Mouse (Mus musculus) inflammation-experienced regulatory T-cells, adult 6 months (primary cell): ENCODE data around the gene Bcl2l1. TPM values are rescaled to one million over a fixed set of nuclear protein-coding genes. Genes with fewer than 3 reads are reported as not detected.
A peak's percentile ranks its signal among the peaks of the same experiment; 100 is the strongest.

Experiments used
- ATAC-seq: one replicate; pipeline ENCODE4 v1.8.0; 2017
- polyA plus RNA-seq, 3 experiments: library from polyadenylated mRNA; unstranded; fragments of 100-300 nt; shearing (Covaris generic); gene quantifications; one replicate each; pipeline ENCODE4 v1.2.1; 2017

The Bcl2l1 gene
- polyA plus RNA-seq, 3 experiments from 2014 or later: 36.5 to 64.5 (median 41.8) TPM

GRCm38 (mm10) chr2:152823770-152824169, 7.8 kb downstream of the Bcl2l1 start:
- no peak for ATAC-seq

DNA sequence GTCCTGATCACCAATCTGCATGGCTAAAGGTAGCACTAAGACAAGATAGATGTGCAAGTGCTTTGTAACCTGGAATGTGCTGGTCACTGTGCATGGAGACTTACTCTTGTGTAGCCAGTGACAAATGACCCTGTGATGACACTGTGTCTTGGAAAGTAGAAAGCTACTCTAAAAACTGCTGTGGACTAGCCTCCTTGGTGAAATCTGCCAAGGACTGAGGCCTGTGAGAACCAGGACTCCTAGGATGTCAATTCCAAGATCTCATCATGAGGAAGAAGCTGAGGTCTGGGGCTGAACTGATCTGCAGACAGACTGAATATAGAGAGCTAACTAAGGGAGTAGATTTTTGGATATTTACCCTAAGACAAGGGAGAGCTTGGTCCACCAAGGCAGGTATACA, 10.0 kb downstream of the Bcl2l1 start:
- no peak for ATAC-seq

DNA sequence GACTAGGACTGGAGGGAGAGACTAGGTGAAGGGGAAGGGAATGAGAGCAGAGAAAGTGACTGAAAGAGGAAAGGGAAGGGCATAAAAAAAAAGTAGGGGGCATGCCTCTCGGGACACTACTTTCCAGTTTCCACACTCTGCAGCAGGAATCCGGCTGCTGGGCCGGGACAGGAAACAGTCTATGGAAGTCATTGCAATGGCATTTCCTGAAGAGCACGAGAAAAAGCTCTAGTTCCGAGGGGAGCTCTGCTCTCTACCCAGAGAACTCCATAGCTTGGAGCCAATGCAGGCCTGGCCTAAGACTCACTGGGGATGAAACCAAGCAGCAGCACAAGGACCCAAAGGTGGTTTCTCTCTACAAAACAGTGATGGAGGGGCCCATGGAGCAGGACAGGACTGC, 10.5 kb downstream of the Bcl2l1 start:
- ATAC-seq: no peak

DNA sequence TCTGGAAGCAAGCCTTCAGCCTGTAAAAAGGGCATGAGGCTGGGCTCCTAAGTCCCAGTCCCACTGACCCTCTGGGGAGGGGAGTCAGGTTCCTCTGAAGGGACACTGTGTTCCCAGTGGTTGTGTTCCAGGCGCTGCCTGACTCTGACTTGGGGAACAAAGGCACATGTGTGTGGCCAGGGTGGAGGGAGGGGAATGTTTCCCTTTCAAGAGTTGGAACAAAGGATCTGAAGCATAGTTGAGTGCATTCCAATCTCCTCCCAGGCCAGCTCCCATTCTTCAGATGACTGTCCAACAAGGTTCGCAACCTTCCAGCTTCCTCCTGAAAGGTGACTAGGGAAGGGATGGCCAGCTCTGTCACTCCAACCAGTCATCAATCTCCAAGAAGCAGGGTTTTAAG, 11.2 kb downstream of the Bcl2l1 start:
- no peak for ATAC-seq

DNA sequence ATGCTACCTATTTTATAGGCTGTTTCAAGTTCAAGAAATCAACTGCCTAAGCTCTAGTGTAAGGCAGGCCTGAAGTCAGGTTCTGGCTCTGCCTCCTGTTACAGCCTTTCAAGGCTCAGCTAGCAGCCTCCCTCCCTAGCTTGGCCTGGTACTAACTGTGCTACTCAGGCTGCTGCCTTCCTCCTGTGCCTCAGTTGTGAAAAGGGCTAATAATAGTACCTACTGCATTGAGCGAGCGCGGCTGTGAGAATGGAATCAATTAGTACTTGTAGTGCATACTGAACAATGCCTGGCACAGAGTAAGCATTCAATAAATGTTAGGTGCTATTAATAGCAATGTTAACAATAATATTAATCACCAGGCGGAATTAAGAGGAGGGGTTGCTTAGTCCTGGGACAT, 11.6 kb downstream of the Bcl2l1 start:
- no peak for ATAC-seq

- ATAC-seq: no peak
Observed at GRCm38 (mm10) chr2:152819097-152819624, 12.4 kb downstream of the Bcl2l1 start.

- no peak for ATAC-seq
Observed at GRCm38 (mm10) chr2:152818679-152819078, 12.8 kb downstream of the Bcl2l1 start.

DNA sequence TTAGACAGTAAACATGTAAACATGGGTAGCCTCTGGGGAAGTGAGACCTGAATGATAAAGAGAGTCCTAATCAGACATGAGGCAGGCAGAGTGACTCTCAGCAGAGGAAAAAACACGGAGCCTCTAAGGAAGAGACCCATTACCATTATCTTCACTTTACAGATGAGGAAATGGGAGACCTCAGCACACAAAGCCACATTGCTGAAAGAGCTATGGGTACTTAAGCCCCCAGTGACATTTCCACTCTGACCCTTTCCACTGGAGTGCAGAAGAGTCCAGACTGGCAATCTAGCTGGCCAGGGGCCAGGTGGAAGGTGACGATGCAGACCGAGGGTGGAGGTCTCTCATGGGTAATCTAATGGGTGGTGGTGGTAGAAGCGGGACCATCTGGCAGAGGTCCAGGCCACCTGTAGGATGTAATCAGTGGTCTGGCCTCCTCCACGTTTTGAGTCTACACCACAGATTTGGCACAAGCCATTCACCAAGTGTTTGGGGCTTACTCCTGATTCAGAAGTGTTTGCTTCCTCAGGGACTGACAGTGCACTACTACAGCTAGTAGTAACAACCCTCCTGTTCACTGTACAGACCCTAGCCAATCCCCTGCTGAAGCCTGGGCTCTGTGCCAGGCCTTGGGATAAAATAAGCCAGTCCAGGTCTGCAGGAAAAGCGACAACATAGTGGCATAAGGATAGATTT, 13.8 kb downstream of the Bcl2l1 start:
- no peak for ATAC-seq

GRCm38 (mm10) chr2:152816657-152817348, 14.7 kb downstream of the Bcl2l1 start:
- ATAC-seq: no peak

- peak; percentile 29 for ATAC-seq
Observed at GRCm38 (mm10) chr2:152815879-152816656, 15.5 kb downstream of the Bcl2l1 start.

- no peak for ATAC-seq
Observed at GRCm38 (mm10) chr2:152814213-152814874, 17.2 kb downstream of the Bcl2l1 start.

DNA sequence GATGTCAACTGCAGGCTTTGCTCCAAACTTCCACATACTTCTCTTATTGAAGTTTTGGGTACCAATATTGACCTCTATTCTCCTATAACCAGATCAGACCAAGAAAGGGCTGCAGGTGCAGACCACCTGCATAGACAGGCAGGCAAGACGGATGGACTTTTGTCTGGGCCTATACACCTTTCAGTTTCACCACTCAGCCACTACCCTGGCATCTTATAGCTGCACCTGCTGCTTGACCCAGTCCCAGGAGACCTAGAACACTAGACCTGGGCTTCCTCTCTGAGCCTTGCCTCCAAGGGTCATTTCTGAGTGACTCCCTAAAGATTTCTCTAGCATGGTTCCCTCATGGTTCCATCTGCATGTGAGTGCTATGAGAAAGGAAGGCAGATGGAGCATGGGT, 18.3 kb downstream of the Bcl2l1 start:
- no peak for ATAC-seq

DNA sequence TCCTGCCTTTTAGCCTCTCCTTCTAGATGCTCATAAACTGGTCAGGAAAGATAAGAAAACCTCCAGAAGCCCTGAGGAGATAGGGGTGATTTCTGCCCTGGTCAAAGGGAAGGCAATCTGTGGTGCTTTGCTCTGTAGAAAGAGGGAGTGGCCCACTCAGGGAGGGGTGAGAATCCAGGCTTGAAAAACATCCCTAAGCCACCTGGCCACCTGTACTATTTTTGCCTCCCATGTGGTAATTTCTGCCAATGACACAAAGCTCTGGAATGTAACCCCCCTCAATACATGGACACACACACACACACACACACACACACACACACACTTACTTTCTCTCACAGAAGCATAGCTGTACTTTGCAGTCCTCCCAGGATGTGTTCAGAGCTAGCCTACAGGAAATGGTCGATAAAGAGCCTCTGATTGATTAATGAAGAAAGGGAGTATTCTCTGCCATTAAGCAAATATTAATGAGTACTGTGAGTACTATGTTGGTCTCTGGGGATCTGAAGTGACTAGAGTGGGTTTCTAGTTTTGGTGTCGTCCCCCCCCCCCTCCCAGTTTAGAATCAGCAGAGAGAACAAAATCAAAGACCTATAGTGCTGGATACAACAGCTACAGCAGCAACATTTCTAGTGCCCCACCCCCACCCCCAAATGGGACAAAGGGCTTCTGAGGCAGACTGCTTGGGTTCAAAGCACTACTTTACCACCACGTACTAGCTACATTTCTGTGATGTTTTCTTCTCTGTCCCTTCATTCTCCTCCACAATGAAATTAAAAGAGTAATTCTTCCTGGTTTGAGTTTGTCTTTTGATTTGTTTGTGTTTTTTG, 20.0 kb downstream of the Bcl2l1 start:
- ATAC-seq: peak; percentile 69

DNA sequence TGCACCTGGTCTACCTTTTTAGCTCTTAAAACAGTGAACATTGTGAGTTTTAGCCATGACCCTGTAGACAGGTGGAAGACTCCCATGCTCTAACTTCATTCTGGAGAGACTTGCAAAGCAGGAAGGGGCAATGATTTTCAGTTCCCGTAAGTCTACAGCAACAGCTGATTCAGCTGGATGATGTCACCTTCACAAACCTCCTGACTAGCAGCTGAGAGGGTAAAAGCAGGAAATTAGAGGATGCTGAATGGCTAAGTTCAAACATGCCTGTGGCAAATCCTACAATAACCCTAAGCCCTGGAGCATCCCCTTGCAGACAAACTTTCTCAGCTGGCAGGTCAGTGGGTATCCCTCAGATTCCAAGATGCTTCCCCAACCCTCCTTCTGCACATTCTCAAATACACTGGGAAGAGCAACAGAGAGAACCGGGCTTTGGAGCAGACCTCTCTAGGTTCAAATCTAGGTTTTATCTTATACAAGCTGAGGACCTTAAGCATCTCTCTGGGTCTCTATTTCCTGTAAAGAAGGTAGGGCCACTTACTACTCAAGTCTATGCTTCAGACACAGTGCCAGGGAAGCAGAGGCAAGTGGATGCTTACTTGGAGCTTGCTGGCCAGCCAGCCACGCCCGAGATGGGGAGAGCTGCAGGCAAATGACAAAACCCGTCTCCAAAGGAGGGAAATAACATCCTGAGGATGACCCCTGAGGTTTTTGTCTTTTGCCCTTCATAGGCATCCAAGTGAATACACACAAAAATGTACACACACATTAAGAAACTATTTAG, 21.2 kb downstream of the Bcl2l1 start:
- ATAC-seq: peak; percentile 74

GRCm38 (mm10) chr2:152808178-152808577, 23.4 kb downstream of the Bcl2l1 start:
- ATAC-seq: no peak

GRCm38 (mm10) chr2:152806037-152806436, 25.5 kb downstream of the Bcl2l1 start:
- ATAC-seq: no peak

DNA sequence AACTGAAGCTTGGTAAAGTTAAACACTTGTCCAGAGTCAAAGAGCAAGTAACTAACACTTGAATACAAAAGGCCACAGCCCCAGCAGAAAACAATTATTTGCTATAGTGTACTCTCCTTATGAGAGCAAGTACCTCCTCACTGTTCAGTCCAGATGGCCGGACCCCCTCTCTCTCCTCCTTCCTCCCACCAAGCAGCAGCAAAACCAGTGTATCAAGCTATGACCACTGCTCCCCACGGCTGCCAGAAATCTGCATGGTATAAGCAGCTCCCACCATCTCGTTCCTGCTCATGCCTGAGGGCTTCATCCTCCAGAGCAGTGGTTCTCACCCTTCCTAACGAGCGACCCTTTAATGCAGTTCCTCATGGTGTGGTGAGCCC, 26.4 kb downstream of the Bcl2l1 start:
- no peak for ATAC-seq

DNA sequence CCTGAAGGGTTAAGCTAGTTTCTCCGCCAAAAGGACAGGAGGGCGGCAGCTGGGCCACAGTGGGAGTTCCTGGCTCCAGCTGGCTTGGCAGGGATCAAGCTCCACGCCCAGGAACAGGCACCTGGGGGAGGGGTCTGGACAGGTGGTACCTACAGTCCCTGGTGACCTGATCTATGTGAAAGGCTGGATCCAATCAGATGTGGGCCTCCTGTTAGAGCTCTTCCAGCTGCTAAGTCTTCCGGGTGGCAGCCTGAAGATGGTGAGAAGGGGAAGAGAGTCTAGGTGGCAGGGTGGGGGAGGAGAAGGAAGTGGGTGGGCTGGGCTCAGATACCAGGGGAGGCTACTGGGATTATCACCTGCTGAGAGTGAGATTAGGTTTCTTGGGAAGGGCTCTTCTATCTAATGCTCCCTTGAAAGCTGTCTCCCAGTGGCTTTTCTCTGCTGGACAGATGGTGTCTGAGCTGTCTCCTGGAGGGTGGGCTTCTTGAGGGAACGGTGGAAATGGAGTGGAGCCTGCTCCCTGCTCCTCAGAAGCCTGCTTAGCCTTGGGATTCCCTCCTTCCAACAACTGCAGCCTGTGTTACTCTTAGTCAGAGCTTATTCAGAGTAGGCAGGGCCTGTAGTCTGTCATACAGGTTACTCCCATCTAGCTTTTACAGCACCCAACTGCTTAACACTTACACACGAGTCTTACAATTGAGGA, 27.0 kb downstream of the Bcl2l1 start:
- ATAC-seq: no peak

DNA sequence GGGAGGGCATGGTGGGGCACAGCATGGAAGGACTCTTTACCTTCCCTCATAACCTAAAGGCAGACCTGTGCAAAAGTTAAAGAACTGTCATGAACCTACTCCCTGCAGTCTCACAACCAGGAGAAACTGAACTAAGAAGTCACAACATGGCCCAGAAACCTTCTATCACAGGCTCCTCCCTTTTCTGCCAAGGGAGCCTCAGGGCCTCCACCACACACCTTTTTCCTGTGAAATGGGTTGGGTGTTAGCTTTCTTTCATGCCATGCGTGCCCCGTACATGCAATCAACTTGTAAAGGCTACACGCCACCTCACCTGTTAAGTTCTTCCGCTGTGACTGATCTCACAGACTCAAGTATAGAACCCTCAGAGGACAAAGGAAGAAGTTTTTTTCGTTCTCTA, 28.4 kb downstream of the Bcl2l1 start:
- peak; percentile 73 for ATAC-seq

GRCm38 (mm10) chr2:152802303-152802702, 29.2 kb downstream of the Bcl2l1 start:
- no peak for ATAC-seq

DNA sequence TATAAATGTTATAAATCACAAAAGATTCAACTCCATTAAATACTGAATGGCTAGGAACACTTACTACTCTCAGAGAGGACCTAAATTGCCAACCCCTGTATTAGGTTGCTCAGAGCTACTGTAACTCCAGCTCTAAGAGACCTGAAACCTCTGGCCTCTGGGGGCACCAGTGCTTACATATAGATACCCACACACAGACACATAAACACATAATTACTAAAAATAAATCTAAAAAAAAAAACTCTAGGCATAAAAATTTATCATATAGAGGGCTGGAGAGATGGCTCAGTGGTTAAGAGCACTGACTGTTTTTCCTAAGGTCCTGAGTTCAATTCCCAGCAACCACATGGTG, 30.8 kb downstream of the Bcl2l1 start:
- no peak for ATAC-seq
